Mouse (Mus musculus) CH12.LX (cell line): ENCODE data around the gene Pdcd7.

Source experiments
- CHD1 ChIP-seq: IDR thresholded peaks from 2 replicates; pipeline ENCODE4 v1.6.1; 2012; ENCODE audit warnings: low read depth, low read length, improper control_type of control experiment, inconsistent platforms
- CHD2 ChIP-seq: IDR thresholded peaks from 2 replicates; pipeline ENCODE4 v1.6.1; 2011; ENCODE audit warnings: low read length, improper control_type of control experiment
- CTCF ChIP-seq, 2 experiments: IDR thresholded peaks in 1 of 2; conservative IDR thresholded peaks in 1 of 2; 2 replicates each; pipeline ENCODE4 v1.5.1; 2011 to 2012; ENCODE audit warnings: low read depth in 2 of 2, low read length in 2 of 2, improper control_type of control experiment in 1 of 2, inconsistent platforms in 1 of 2, mild to moderate bottlenecking in 1 of 2, moderate library complexity in 1 of 2
- ELF1 ChIP-seq: IDR thresholded peaks from 2 replicates; pipeline ENCODE4 v1.6.1; 2014; ENCODE audit warnings: low read depth, mild to moderate bottlenecking, inconsistent platforms, low read length, improper control_type of control experiment
- EP300 ChIP-seq: IDR thresholded peaks from 2 replicates; pipeline ENCODE4 v1.6.1; 2011; ENCODE audit warnings: low read length, improper control_type of control experiment
- MEF2A ChIP-seq: IDR thresholded peaks from 2 replicates; pipeline ENCODE4 v1.6.1; 2014; ENCODE audit warnings: low read depth, mild to moderate bottlenecking, inconsistent platforms, low read length, improper control_type of control experiment, borderline replicate concordance
- NELFE ChIP-seq: IDR thresholded peaks from 2 replicates; pipeline ENCODE4 v1.6.1; 2011; ENCODE audit warnings: low read depth, low read length, improper control_type of control experiment
- POLR2A ChIP-seq: IDR thresholded peaks from 2 replicates; pipeline ENCODE4 v1.6.1; 2011; ENCODE audit warnings: low read depth, mild to moderate bottlenecking, improper control_type of control experiment, low read length
- POLR2AphosphoS2 ChIP-seq: IDR thresholded peaks from 2 replicates; pipeline ENCODE4 v1.6.1; 2011; ENCODE audit warnings: low read depth, low read length, improper control_type of control experiment
- RAD21 ChIP-seq: IDR thresholded peaks from 2 replicates; pipeline ENCODE4 v1.6.1; 2011; ENCODE audit warnings: low read depth, mild to moderate bottlenecking, low read length, improper control_type of control experiment, moderate library complexity
- SIN3A ChIP-seq: IDR thresholded peaks from 2 replicates; pipeline ENCODE4 v1.6.1; 2012; ENCODE audit warnings: low read length, improper control_type of control experiment, inconsistent platforms
- USF2 ChIP-seq: conservative IDR thresholded peaks from 2 replicates; pipeline ENCODE4 v1.6.1; 2011; ENCODE audit warnings: low read depth, low read length, improper control_type of control experiment
- ZNF384 ChIP-seq: IDR thresholded peaks from 2 replicates; pipeline ENCODE4 v1.6.1; 2012; ENCODE audit warnings: low read depth, low read length, improper control_type of control experiment, inconsistent platforms

- TF ChIP-seq CHD2, result no peak
- no peak for TF ChIP-seq POLR2AphosphoS2
- TF ChIP-seq POLR2A, result no peak
- no peak for TF ChIP-seq ELF1
- no peak for TF ChIP-seq CTCF (conservative IDR thresholded peaks at IDR 0.05 in 1 of 2, IDR thresholded peaks at IDR 0.05 in 1 of 2; ENCODE audit: low read depth in 2 of 2, low read length in 2 of 2)
- no peak for TF ChIP-seq NELFE
- TF ChIP-seq USF2, result no peak
- TF ChIP-seq RAD21, result no peak
- TF ChIP-seq ZNF384, result no peak
- no peak for TF ChIP-seq SIN3A
- TF ChIP-seq CHD1, result no peak
- no peak for TF ChIP-seq EP300
- no peak for TF ChIP-seq MEF2A
Observed at GRCm38 (mm10) chr9:65398279-65398678, 52.4 kb downstream of the Pdcd7 start, which contains the start of gene Rasl12.
